Mouse (Mus musculus) intestine, postnatal 0 days (tissue): ENCODE results near the gene M1ap. TPM values are rescaled to one million over a fixed set of nuclear protein-coding genes. Genes with fewer than 3 reads are reported as not detected.

Experiments used
- ATAC-seq: fragments of 200-750 bp; cut with Nextera tagmentation; 2 replicates; pipeline ENCODE4 v1.8.0; 2017; ENCODE audit warnings: mild to moderate bottlenecking, moderate TSS enrichment, moderate library complexity
- H3K27ac ChIP-seq: fragments of 300-500 bp; sonication (generic); 2 replicates; pipeline ENCODE4 v1.5.1; 2014; ENCODE audit warnings: mild to moderate bottlenecking, low read depth, low read length, moderate library complexity
- H3K27me3 ChIP-seq: fragments of 300-500 bp; sonication (generic); replicated peaks from 2 replicates; pipeline ENCODE4 v1.6.1; 2014; ENCODE audit warnings: low read length, mixed read lengths; ENCODE audit not compliant: control insufficient read depth, insufficient read depth
- H3K36me3 ChIP-seq: fragments of 300-500 bp; sonication (generic); 2 replicates; pipeline ENCODE4 v1.6.1; 2014; ENCODE audit warnings: mild to moderate bottlenecking, moderate library complexity; ENCODE audit not compliant: control insufficient read depth, insufficient read depth
- H3K4me1 ChIP-seq: fragments of 300-500 bp; sonication (generic); replicated peaks from 2 replicates; pipeline ENCODE4 v1.6.1; 2014; ENCODE audit warnings: antibody characterized with exemption, low read length, mixed read lengths; ENCODE audit not compliant: control insufficient read depth, insufficient read depth
- H3K4me2 ChIP-seq: fragments of 300-500 bp; sonication (generic); replicated peaks from 2 replicates; pipeline ENCODE4 v1.6.1; 2014; ENCODE audit warnings: low read depth, mild to moderate bottlenecking, moderate library complexity
- H3K4me3 ChIP-seq: fragments of 300-500 bp; sonication (generic); 2 replicates; pipeline ENCODE4 v1.5.1; 2014; ENCODE audit warnings: low read depth, low read length
- H3K9ac ChIP-seq: fragments of 300-500 bp; sonication (generic); 2 replicates; pipeline ENCODE4 v1.6.1; 2014; ENCODE audit warnings: mild to moderate bottlenecking, low read depth, low read length
- H3K9me3 ChIP-seq: fragments of 300-500 bp; sonication (generic); 2 replicates; pipeline ENCODE4 v1.6.1; 2016; ENCODE audit warnings: mixed run types; ENCODE audit not compliant: control insufficient read depth
- CTCF ChIP-seq: sonication (generic); IDR thresholded peaks from 2 replicates; pipeline ENCODE4 v1.5.1; 2016; ENCODE audit warnings: low read depth, mild to moderate bottlenecking, control low read depth, antibody characterized with exemption, moderate library complexity
- WGBS: fragments of 180-500 bp; shearing (Covaris S2); extraction: QIAGEN DNeasy Blood & Tissue Kit; methylation state at CpG from one replicate; pipeline ENCODE4 v1.1.7; 2014; 5-methylcytosine and 5-hydroxymethylcytosine counted together
- polyA plus RNA-seq: library from polyadenylated mRNA; unstranded; fragments of >200 nt; fragmentation: Nextera tagmentation; extraction: Ambion mirVana; gene quantifications from 2 replicates; pipeline ENCODE4 v1.2.1, GENCODE M21; 2015

Gene M1ap
- polyA plus RNA-seq, 1 experiment from 2014 or later: 0.16 TPM

GRCm38 (mm10) chr6:83003850-83004249 lies 57.1 kb downstream of the M1ap start:
- Histone ChIP-seq H3K9ac (no peak overlapping the region), H3K4me1 (0 out of 2 replicates have a peak, but pooled peaks cover 3% of the 10 kb centered on the region), H3K9me3 (no peaks in the 10 kb centered on the region), H3K4me2 (no peak overlapping the region), H3K27ac (no peak overlapping the region), H3K4me3 (no peak overlapping the region), H3K36me3 (no peaks in the 10 kb centered on the region), H3K27me3 (no peaks in the 10 kb centered on the region)
- no peak for ATAC-seq
- WGBS: 87% methylated on average over 5 of the region's 5 CpGs
- no peak for TF ChIP-seq CTCF

GRCm38 (mm10) chr6:83004309-83004708 lies 57.6 kb downstream of the M1ap start:
- Histone ChIP-seq H3K4me2 (no peak overlapping the region), H3K27me3 (no peaks in the 10 kb centered on the region)
- no peak for ATAC-seq

GRCm38 (mm10) chr6:83004872-83005271 lies 58.2 kb downstream of the M1ap start:
- Histone ChIP-seq H3K4me1 (0 out of 2 replicates have a peak, but pooled peaks cover 3% of the 10 kb centered on the region), H3K9ac (no peak overlapping the region), H3K27ac (no peak overlapping the region), H3K4me3 (no peak overlapping the region), H3K9me3 (no peaks in the 10 kb centered on the region), H3K36me3 (no peaks in the 10 kb centered on the region), H3K4me2 (no peak overlapping the region), H3K27me3 (no peaks in the 10 kb centered on the region)
- ATAC-seq: no peak
- 64% methylated on average over 7 of the region's 7 CpGs for WGBS
- no peak for TF ChIP-seq CTCF

More at GRCm38 (mm10) chr6:83004309-83004708, 57.6 kb downstream of the M1ap start:
- no peak overlapping the region for H3K9ac ChIP-seq
- no peak overlapping the region for H3K27ac ChIP-seq
- 79% methylated on average over 2 of the region's 2 CpGs for WGBS
- TF ChIP-seq CTCF: no peak
- 0 out of 2 replicates have a peak, but pooled peaks cover 3% of the 10 kb centered on the region for H3K4me1 ChIP-seq
- no peaks in the 10 kb centered on the region for H3K36me3 ChIP-seq
- H3K4me3 ChIP-seq: no peak overlapping the region
- no peaks in the 10 kb centered on the region for H3K9me3 ChIP-seq

DNA sequence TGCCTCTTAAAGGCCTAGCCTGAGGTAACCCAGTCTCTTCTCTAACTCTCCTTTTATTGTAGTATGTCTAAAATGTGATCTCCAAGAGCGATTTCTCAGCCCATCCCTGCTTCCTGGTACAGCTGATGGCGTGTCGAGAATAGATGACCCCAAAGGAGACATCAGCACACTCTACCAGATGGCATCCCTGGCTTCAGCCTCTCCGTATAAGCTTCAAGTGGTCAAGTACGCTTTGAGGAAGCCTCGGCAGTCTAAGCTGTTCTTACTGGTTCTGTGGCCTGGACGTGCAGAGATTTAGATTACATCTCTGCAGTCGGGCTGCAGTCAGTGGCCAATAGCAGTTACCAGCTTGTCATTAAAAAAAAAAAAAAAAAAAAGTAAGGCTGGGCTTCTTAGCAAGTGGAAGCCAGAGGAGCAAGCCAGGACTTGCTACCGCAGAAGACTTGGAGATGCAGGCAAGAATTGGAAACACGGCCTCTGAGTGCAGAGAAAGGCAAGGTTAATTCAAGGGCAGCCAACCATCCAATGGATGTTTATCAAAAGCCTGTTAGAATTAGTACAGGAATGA lies 58.8 kb downstream of the M1ap start:
- 0 out of 2 replicates have a peak, but pooled peaks cover 3% of the 10 kb centered on the region for H3K4me1 ChIP-seq
- H3K27ac ChIP-seq: no peak overlapping the region
- 0 out of 2 replicates have a peak, but pooled peaks cover 2% of the 10 kb centered on the region for H3K27me3 ChIP-seq
- no peak overlapping the region for H3K4me3 ChIP-seq
- H3K9ac ChIP-seq: no peak overlapping the region
- no peaks in the 10 kb centered on the region for H3K36me3 ChIP-seq
- 80% methylated on average over 10 of the region's 10 CpGs for WGBS
- no peak for ATAC-seq
- H3K9me3 ChIP-seq: no peaks in the 10 kb centered on the region
- no peak overlapping the region for H3K4me2 ChIP-seq
- no peak for TF ChIP-seq CTCF

DNA sequence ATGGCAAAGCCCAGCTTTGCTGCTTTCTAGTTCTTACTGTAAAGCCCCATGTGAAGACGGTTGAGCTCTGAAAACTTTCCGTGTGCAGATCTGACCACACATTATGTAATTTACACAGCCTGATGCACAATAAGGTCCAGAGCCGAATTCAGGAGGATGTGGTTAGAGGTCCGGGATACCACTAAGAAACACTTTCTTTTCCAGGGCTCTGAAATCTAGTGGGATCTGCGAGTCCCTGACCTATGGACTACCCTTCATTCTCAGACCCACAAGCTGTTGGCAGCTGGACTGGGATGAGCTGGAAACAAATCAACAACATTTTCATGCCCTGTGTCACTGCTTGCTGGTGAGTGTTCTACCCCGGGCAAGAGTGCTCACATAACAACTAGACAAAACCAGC lies 59.4 kb downstream of the M1ap start:
- WGBS: 84% methylated on average over 6 of the region's 6 CpGs
- Histone ChIP-seq H3K4me2 (no peak overlapping the region), H3K36me3 (no peaks in the 10 kb centered on the region), H3K27ac (no peak overlapping the region), H3K4me3 (no peak overlapping the region), H3K27me3 (0 out of 2 replicates have a peak, but pooled peaks cover 4% of the 10 kb centered on the region), H3K9me3 (no peaks in the 10 kb centered on the region), H3K4me1 (0 out of 2 replicates have a peak, but pooled peaks cover 3% of the 10 kb centered on the region), H3K9ac (no peak overlapping the region)
- TF ChIP-seq CTCF: no peak
- no peak for ATAC-seq

- H3K27ac ChIP-seq: no peak overlapping the region
- no peak overlapping the region for H3K9ac ChIP-seq
- H3K4me1 ChIP-seq: 0 out of 2 replicates have a peak, but pooled peaks cover 3% of the 10 kb centered on the region
- WGBS: 49% methylated on average over 3 of the region's 3 CpGs
- no peaks in the 10 kb centered on the region for H3K9me3 ChIP-seq
- 0 out of 2 replicates have a peak, but pooled peaks cover 8% of the 10 kb centered on the region for H3K27me3 ChIP-seq
- no peak for ATAC-seq
- H3K4me3 ChIP-seq: no peak overlapping the region
- H3K36me3 ChIP-seq: no peaks in the 10 kb centered on the region
- no peak for TF ChIP-seq CTCF
- no peak overlapping the region for H3K4me2 ChIP-seq
Measured at GRCm38 (mm10) chr6:83008659-83009058, 62.0 kb downstream of the M1ap start.
